Mouse (Mus musculus) bone marrow macrophage, adult 2 months (primary cell): ENCODE results near the gene Slc22a3.

Source experiments
- CTCF ChIP-seq: IDR thresholded peaks from 2 replicates; pipeline ENCODE4 v1.5.1; 2012; ENCODE audit warnings: low read depth, mild to moderate bottlenecking, low read length, moderate library complexity
- POLR2A ChIP-seq: IDR thresholded peaks from 2 replicates; pipeline ENCODE4 v1.6.1; 2012; ENCODE audit warnings: mild to moderate bottlenecking, low read depth, low read length, borderline replicate concordance

DNA sequence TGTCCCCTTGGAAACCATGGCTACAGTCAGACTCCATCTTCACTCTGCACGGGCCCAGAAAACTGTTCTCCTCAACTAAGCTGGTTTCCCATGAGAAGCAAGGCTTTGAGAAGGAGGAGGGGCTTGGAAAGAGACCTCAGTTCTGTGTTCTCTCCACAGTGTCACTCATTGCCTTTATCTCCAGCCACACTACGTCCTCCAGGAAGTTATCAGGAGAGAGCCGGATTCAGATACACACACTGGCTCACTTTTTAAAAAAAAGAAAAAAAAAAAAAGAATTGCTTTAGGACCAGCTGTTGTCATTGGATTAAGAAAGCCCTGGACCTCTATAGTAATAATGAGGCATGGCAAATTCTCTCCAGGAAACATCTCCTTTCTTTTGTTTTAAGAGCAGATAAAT lies 80.3 kb downstream of the Slc22a3 start:
- TF ChIP-seq CTCF (no peak), POLR2A (no peak)
